Mouse (Mus musculus) lung, adult 2 months (tissue): ENCODE results near the gene Dhrs13.

ENCODE experiments used
- CTCF ChIP-seq: fragments of 200-500 bp; IDR thresholded peaks from 2 replicates; pipeline ENCODE4 v1.5.1; 2011; ENCODE audit warnings: mild to moderate bottlenecking, low read length, control low read depth; ENCODE audit not compliant: insufficient read depth
- POLR2A ChIP-seq: fragments of 200-500 bp; IDR thresholded peaks from 2 replicates; pipeline ENCODE4 v1.6.1; 2011; ENCODE audit warnings: low read depth, mild to moderate bottlenecking, control low read depth, low read length, borderline replicate concordance; ENCODE audit errors: extremely low read depth

- no peak for TF ChIP-seq CTCF
- TF ChIP-seq POLR2A = no peak
Observed at GRCm38 (mm10) chr11:78036791-78037190, 4.7 kb downstream of the Dhrs13 start.
